Mouse (Mus musculus) liver, embryonic 12.5 days (tissue): ENCODE data around the gene E2f1. TPM values are rescaled to one million over a fixed set of nuclear protein-coding genes. Genes with fewer than 3 reads are reported as not detected.

Experiments used
- ATAC-seq: fragments of 200-750 bp; cut with Nextera tagmentation; 2 replicates; pipeline ENCODE4 v1.8.0; 2017; ENCODE audit warnings: moderate number of reproducible peaks, mild to moderate bottlenecking, moderate library complexity
- H3K27ac ChIP-seq: fragments of 300-500 bp; sonication (generic); 2 replicates; pipeline ENCODE4 v1.5.1; 2016; ENCODE audit warnings: mild to moderate bottlenecking
- H3K27me3 ChIP-seq: fragments of 300-500 bp; sonication (generic); replicated peaks from 2 replicates; pipeline ENCODE4 v1.6.1; 2016; ENCODE audit warnings: mild to moderate bottlenecking, moderate library complexity
- H3K36me3 ChIP-seq: fragments of 300-500 bp; sonication (generic); 2 replicates; pipeline ENCODE4 v1.6.1; 2016; ENCODE audit warnings: mild to moderate bottlenecking, moderate library complexity
- H3K4me1 ChIP-seq: fragments of 300-500 bp; sonication (generic); 2 replicates; pipeline ENCODE4 v1.6.1; 2016
- H3K4me2 ChIP-seq: fragments of 300-500 bp; sonication (generic); 2 replicates; pipeline ENCODE4 v1.6.1; 2016; ENCODE audit warnings: mild to moderate bottlenecking, moderate library complexity
- H3K4me3 ChIP-seq: fragments of 300-500 bp; sonication (generic); 2 replicates; pipeline ENCODE4 v1.5.1; 2016; ENCODE audit warnings: mild to moderate bottlenecking, moderate library complexity
- H3K9ac ChIP-seq: fragments of 300-500 bp; sonication (generic); 2 replicates; pipeline ENCODE4 v1.6.1; 2016; ENCODE audit warnings: mild to moderate bottlenecking, moderate library complexity
- H3K9me3 ChIP-seq: fragments of 300-500 bp; sonication (generic); replicated peaks from 2 replicates; pipeline ENCODE4 v1.6.1; 2016; ENCODE audit warnings: mild to moderate bottlenecking, moderate library complexity
- WGBS: fragments of 180-500 bp; shearing (Covaris S2); methylation state at CpG from one replicate; pipeline ENCODE4 v1.1.7; 2016; ENCODE audit not compliant: insufficient replicate concordance; 5-methylcytosine and 5-hydroxymethylcytosine counted together
- polyA plus RNA-seq: library from polyadenylated mRNA; unstranded; fragments of >200 nt; fragmentation: Nextera tagmentation; extraction: Ambion mirVana; gene quantifications from 2 replicates; pipeline ENCODE4 v1.2.1, GENCODE M21; 2016

E2f1 gene
- polyA plus RNA-seq, 1 experiment from 2014 or later, result 27.4 TPM

GRCm38 (mm10) chr2:154522334-154522733, 47.4 kb downstream of the E2f1 start:
- Histone ChIP-seq H3K9ac (no peak overlapping the region), H3K4me3 (no peak overlapping the region), H3K36me3 (peaks cover 60% of the 10 kb centered on the region), H3K9me3 (no peaks in the 10 kb centered on the region), H3K27ac (no peak overlapping the region), H3K4me2 (no peak overlapping the region), H3K4me1 (no peaks in the 10 kb centered on the region), H3K27me3 (no peaks in the 10 kb centered on the region)
- WGBS, result 55% methylated on average over 5 of the region's 5 CpGs
- no peak for ATAC-seq

- no peaks in the 10 kb centered on the region for H3K4me1 ChIP-seq
- no peaks in the 10 kb centered on the region for H3K9me3 ChIP-seq
- H3K4me2 ChIP-seq, result no peak overlapping the region
- no peak overlapping the region for H3K4me3 ChIP-seq
- ATAC-seq, result no peak
- H3K36me3 ChIP-seq, result peaks cover 67% of the 10 kb centered on the region
- no peak overlapping the region for H3K9ac ChIP-seq
- no peak overlapping the region for H3K27ac ChIP-seq
- H3K27me3 ChIP-seq, result no peaks in the 10 kb centered on the region
These were observed 48.2 kb downstream of the E2f1 start for GRCm38 (mm10) chr2:154521449-154521848.

- Histone ChIP-seq H3K27ac (no peak overlapping the region), H3K4me2 (no peak overlapping the region), H3K9ac (no peak overlapping the region), H3K9me3 (no peaks in the 10 kb centered on the region), H3K4me1 (no peaks in the 10 kb centered on the region), H3K36me3 (peaks cover 43% of the 10 kb centered on the region), H3K27me3 (no peaks in the 10 kb centered on the region), H3K4me3 (no peak overlapping the region)
- 77% methylated on average over 5 of the region's 5 CpGs for WGBS
- ATAC-seq, result no peak
These were observed 52.3 kb downstream of the E2f1 start for GRCm38 (mm10) chr2:154517424-154517823.

GRCm38 (mm10) chr2:154516944-154517343, 52.7 kb downstream of the E2f1 start:
- no peak overlapping the region for H3K9ac ChIP-seq
- H3K27ac ChIP-seq, result no peak overlapping the region
- no peak for ATAC-seq
- no peaks in the 10 kb centered on the region for H3K4me1 ChIP-seq
- peaks cover 40% of the 10 kb centered on the region for H3K36me3 ChIP-seq
- H3K4me3 ChIP-seq, result no peak overlapping the region
- H3K9me3 ChIP-seq, result no peaks in the 10 kb centered on the region
- WGBS, result 81% methylated on average over 3 of the region's 3 CpGs
- no peak overlapping the region for H3K4me2 ChIP-seq
- H3K27me3 ChIP-seq, result no peaks in the 10 kb centered on the region

GRCm38 (mm10) chr2:154510141-154510540, 59.6 kb downstream of the E2f1 start:
- Histone ChIP-seq H3K9me3 (no peaks in the 10 kb centered on the region), H3K9ac (no peak overlapping the region), H3K36me3 (peaks cover 37% of the 10 kb centered on the region), H3K4me3 (no peak overlapping the region), H3K27ac (no peak overlapping the region), H3K4me2 (no peak overlapping the region), H3K4me1 (peaks cover 15% of the 10 kb centered on the region), H3K27me3 (no peaks in the 10 kb centered on the region)
- ATAC-seq, result no peak
- WGBS, result 81% methylated on average over 3 of the region's 3 CpGs

Other genes with a start within 250 kb of the E2f1 start
- gene Cdk5rap1, start 196.9 kb downstream of the E2f1 start, polyA plus RNA-seq, result 16.6 and 16.8 TPM in 2 replicates
- gene Snta1, start 161.8 kb downstream of the E2f1 start, polyA plus RNA-seq, result 1.5 and 1.6 TPM in 2 replicates
- 13.8 and 15.1 TPM in 2 replicates for gene Cbfa2t2, start 133.4 kb downstream of the E2f1 start, polyA plus RNA-seq
- 1.5 and 1.6 TPM in 2 replicates for gene 1700003F12Rik, start 22.8 kb downstream of the E2f1 start, polyA plus RNA-seq
- 0.29 TPM in 1 of 2 replicates, not detected in the other for gene Actl10, start 18.1 kb downstream of the E2f1 start, polyA plus RNA-seq
- 1.0 and 1.3 TPM in 2 replicates for gene Necab3, start 11.0 kb downstream of the E2f1 start, polyA plus RNA-seq
- gene Pxmp4, start 33.8 kb upstream of the E2f1 start, polyA plus RNA-seq, result 24.5 and 26.1 TPM in 2 replicates
- gene Zfp341, start 43.4 kb upstream of the E2f1 start, polyA plus RNA-seq, result 2.2 TPM in 2 replicates
- 0.45 TPM in 1 of 2 replicates, not detected in the other for gene 4930519P11Rik, start 43.5 kb upstream of the E2f1 start, polyA plus RNA-seq
- 17.6 and 18.2 TPM in 2 replicates for gene Chmp4b, start 81.8 kb upstream of the E2f1 start, polyA plus RNA-seq
- gene Gm14214, start 200.1 kb upstream of the E2f1 start, polyA plus RNA-seq, result not detected in 2 replicates
- 29.6 and 37.1 TPM in 2 replicates for gene Raly, start 221.2 kb upstream of the E2f1 start, polyA plus RNA-seq
- gene a, start 221.5 kb upstream of the E2f1 start, polyA plus RNA-seq, result 0.29 and 0.36 TPM in 2 replicates